Mouse (Mus musculus) ovary, postnatal 10 days (tissue): Measurements from ENCODE around the gene Pdzd2.
"Not testable (repeated sequence)": the region's sequence is repeated elsewhere in the genome, so short reads cannot be mapped to it uniquely, and the experiment has no call there.

Source experiments
- DNase-seq: peaks from one replicate; pipeline ENCODE4 v3.0.0; 2022; ENCODE audit warnings: low spot score

Pdzd2 gene

DNA sequence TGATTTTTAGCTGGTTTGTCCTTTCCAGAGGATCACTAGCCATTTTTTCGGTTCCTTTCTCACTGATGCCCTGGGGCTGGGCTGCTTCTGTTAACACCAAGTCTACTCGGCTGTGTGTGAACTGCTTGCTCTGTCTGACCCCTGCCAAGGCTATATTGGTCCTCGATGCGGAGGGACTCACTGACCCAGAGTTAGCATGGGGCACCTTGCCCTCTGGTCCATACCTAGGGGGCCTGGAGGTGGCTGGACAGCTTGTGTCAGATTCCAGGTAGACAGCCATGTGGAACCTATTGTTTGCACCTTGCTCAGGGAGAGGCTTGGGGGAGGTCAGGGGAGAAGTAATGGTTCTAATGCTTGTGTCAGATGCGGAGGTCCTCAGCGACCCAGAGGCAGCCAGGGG lies 365.8 kb downstream of the Pdzd2 start:
- DNase-seq, result no peak

DNA sequence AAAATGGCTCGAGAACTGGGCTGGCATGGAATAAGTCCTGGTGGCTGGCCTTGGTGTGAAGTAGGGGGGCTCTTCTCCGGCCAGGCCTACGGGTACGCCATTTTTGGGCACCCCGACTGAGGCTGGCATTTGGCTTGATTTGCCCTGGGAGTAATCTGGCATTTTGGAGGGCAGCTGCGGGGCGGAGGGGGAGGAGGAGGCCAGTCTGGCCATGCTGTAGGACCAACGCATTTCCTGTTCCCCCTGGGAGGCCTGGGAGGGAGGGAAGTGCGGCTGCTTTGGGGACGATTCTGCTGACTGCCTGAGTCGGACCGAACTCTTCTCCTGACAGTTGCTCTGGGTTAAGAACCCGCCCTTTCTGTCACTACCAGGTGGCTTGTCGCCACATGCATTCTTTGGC lies 366.2 kb downstream of the Pdzd2 start:
- DNase-seq, result no peak

DNA sequence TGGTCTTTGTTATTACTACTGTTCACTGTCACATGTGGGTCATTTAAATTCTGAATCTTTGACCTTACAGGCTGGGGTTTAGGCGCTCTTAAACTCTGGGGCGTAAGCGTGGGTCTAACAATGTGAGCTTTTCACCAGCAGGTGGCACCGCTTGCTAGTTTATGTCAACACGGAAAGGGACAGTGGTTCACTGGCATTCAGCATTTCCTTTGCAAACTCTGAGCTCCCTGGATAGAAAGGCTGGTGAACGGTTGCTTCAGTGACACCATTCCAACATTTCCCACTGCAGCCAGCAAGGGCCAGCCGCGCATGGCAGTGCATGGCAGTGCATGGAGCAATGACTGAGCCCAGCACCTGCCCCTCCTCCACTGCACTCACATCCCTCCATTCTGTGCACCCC lies 368.5 kb downstream of the Pdzd2 start:
- DNase-seq, result no peak

- DNase-seq, result no peak
Measured at GRCm38 (mm10) chr15:12370096-12370495, 369.6 kb downstream of the Pdzd2 start.

DNA sequence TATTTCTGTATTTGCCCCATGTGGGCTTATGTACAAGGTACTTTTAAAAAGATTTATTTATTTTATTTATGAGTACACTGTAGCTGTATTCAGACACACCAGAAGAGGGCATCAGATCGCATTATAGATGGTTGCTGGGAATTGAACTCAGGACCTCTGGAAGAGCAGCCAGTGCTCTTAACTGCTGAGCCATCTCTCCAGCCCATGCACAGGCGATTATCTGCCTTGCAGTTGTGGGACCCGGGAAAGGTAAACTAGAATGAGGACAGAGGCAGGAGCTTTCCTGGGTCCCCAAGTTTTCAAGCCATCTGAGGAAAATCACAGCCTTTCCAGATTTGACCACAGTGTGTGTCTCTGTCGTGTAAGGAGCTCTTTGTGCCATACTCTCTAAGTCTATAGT lies 370.9 kb downstream of the Pdzd2 start:
- DNase-seq, result no peak

- no peak for DNase-seq
Measured at GRCm38 (mm10) chr15:12368357-12368756, 371.4 kb downstream of the Pdzd2 start.

- DNase-seq, result no peak
Measured at GRCm38 (mm10) chr15:12367306-12368080, 372.2 kb downstream of the Pdzd2 start.

- not testable (repeated sequence) for DNase-seq
Measured at GRCm38 (mm10) chr15:12366580-12367305, 373.0 kb downstream of the Pdzd2 start.

- no peak for DNase-seq
Measured at GRCm38 (mm10) chr15:12366072-12366469, 373.7 kb downstream of the Pdzd2 start.

DNA sequence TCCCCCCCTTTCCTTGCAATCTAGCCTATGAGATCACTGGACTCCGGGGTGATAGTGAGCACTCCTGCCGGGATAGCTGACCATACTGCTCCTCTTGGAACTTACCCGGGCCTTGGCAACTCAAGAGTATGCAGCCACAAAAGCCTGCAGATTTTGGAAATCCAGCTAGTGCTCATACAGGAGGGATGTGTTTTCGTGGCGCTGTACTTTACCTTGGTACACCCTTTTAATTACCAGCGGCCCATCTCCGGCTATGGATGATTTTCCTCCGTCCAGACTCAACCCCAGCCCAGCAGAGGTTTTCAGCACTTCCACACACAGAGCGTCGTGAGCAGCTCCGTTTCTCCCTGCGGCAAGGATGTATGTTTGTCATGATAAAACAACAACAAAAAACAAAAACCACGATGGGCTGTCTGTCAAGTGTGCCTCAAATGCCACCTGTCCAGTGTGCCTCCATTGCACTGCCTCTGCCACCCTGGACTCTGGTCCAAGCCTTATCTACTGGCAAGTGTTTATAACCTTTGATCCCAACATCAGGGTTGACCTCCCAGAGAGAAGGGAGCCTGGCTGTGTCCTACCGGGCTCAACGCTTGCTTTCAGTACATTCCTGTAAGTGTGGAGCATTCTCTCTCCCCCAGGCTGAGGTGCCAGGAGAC lies 374.2 kb downstream of the Pdzd2 start:
- no peak for DNase-seq

DNA sequence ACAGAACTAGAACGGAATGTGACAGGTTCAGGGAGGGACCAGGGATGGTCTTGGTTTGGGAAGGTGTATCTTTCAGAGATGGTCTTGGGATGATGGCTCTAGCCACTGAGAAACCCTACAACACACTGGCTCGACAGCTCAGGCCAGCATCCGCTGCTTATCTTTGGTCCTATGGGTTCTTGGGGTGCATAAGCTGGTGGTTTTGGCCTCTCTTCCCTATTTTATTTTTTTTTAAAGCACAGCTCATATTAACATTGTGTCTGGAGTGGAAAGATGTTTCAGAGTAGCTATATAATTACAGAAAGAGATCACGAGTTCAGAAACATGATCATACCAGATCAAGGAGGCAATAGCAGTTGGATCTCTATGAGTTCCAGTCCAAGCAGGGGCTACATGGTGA lies 375.6 kb downstream of the Pdzd2 start:
- no peak for DNase-seq

DNA sequence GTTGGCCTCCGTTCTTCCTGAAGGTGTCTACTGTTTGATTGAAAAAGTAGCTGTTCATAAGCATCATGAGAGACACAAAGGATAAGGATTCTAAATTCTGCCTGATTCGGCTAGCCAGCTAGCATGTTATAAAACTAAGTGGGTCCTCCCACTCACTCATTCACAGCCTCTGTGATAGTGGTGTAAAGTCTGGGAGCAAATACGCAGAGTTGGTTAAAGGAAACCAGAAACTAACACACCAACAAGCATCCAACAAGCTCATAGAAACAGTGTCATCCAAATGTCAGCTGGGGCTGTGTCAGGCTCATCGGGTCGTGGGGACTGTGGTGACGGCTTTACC lies 377.1 kb downstream of the Pdzd2 start:
- no peak for DNase-seq

GRCm38 (mm10) chr15:12362001-12362700 lies 377.6 kb downstream of the Pdzd2 start:
- DNase-seq, result no peak

DNA sequence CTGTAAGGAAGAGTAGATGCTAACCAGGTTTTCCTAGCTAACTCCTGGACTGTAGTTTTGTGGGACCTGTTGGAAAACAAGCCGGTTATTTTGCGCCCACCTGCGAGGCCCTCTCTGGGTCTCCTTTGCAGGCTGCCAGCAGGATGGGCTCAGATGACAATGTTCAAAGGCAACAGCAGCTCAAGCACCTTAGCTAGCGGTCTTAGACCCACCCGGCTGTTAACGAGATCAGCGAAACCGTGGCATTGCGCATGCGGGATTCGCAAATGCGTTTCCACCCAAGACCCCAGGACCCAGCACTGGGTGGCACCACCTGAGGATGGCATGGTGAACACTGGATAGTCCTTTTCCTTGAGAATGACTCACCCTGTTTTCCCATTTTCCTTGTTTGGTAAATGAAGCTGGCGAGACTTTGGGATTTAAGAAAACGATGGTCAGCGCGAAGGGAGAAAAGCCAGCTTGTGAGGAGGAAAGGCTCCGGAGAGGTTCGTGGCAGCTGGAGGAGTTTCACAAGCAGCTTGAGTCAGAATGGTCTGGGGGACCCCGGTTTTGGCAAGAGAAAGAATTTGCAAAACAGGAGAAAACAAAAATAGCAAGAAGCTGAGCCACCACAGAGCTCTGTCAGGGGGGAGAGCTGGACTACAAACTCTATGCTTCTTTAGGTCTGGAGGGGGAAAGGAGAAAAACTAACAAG lies 379.1 kb downstream of the Pdzd2 start:
- no peak for DNase-seq

- DNase-seq, result no peak
Measured at GRCm38 (mm10) chr15:12358384-12358783, 381.3 kb downstream of the Pdzd2 start.

DNA sequence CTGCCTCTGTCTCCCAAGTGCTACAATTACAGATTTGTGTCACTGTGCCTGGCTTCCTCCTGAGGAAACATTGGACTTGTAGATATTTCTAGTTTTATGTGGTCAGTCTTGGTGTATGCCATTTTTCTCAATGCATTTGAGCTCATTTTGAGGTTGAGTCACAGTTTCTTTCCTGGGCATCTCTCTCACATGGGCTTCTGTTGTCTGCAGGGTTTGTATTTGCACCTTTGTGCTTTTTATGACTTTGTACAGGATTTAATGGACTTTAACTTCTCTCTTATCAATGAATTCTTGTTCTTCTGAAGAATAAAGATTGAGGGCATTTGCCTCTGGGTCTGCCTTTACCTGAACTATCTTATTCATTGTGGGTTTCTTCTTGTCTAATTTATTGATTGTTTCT lies 382.3 kb downstream of the Pdzd2 start:
- DNase-seq, result no peak

GRCm38 (mm10) chr15:12355907-12356306 lies 383.8 kb downstream of the Pdzd2 start:
- DNase-seq, result no peak

DNA sequence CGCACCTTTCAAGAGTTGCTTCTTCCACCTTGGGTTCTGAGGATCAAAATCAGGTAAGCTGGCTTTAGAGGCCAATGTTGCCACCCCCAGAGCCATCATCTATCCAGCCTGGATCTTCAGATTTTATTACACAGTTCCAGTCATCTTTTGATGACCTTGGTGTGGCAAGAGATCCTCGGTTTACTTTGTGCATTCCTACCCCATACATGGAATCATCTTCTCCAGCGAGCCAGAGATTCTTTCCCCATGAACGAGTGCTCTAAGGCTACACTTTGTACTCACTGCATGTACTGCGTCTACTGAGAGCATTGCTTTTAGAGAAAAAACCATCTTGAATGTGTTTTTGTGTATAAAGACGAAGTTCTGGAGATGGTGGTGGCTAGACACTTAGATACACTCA lies 384.5 kb downstream of the Pdzd2 start:
- no peak for DNase-seq

DNA sequence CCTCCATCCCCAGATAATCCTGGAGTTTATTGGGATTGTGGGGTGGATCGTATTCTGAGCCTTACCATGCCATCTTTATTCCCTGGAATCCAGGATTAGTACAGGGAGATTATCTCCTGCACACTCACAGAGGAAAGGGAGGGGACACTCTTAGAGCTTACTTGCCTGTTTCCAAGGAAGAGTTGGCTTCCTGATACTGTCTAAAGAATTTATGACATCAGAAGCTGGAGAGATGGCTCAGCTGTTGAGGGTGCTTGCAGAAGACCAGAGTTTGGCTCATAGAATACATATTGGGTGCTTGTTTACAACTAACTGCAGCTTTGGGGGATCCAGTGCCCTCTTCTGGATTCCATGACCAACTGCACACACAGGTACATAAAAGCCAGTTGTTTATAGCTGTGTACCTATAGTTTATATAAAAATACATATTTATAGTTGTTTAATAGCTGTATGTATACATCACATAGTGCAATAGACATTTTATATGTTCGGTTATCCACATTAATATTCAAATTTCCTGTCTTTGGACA lies 385.4 kb downstream of the Pdzd2 start:
- DNase-seq, result no peak

- DNase-seq, result no peak
Measured at GRCm38 (mm10) chr15:12351470-12351869, 388.3 kb downstream of the Pdzd2 start.

DNA sequence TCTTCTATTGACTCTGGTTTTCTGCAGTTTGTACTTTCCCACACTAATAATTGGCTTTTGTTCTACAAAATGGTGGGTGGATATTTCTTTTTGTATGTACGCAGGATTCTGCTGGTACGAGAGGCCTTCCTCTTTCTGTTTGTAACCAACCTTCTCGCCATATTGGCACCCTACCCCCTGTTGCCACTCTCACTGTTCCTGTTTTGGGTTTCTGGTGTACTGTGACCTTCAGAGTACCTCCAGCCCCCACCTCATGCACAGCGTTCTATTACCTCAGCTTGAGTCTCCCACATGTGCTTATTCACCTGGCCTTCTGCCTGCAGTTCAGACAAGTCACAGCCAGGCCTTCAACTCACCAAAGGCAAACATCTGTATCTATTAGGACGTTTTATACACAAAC lies 389.9 kb downstream of the Pdzd2 start:
- no peak for DNase-seq

DNA sequence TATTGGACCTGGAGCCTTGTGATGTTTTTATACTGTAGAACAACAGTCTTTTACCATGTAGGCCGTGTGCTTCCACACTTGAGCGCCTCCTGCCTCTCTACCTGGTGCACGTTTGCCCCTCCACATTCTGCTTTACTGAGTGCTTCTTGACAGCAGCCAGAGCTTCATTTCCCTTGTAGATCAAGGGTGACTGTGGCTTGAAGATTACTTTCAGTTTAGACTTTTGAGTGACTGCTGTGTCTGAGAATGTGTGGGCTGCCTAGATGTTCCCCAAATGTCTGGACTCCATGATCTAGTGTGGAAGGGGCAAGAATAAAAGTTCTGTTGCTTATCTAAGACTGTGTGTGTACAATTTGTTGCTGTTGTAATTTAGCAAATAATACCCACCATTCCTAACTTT lies 390.8 kb downstream of the Pdzd2 start:
- DNase-seq, result no peak
